Mouse (Mus musculus): ENCODE measurements around the gene Sun2.

DNA sequence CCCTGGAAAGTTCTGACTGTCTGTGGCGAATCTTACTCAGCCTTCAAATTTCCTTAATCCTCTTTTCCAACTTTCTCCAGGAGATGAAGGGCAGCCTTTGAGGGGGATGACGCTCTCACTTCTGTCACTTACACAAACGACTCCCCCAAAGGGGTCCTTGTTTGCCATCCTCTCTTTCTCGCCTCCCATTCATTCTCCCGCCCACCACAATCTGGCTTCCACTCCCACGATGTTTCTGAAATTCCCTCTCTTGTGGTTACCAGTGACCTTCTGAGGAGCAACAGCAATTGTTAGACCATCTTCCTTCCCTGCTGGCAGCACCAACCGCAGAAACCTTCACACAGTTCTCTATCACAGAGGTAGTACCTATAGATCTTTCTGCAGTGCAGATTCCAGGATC lies 33.3 kb upstream of the Sun2 start:
- no peak for TF ChIP-seq CTCF (IDR thresholded peaks at IDR 0.05; ENCODE audit: extremely low read depth, insufficient read depth, insufficient read length, insufficient replicate concordance)
- no peak for TF ChIP-seq POLR2A (IDR thresholded peaks at IDR 0.05; ENCODE audit: low read depth, low read length)
